Mouse (Mus musculus) cerebellum, adult 2 months (tissue): ENCODE data around the gene Dnm3.

Source experiments
- CTCF ChIP-seq: fragments of 200-500 bp; IDR thresholded peaks from 2 replicates; pipeline ENCODE4 v1.5.1; 2011; ENCODE audit warnings: low read depth, mild to moderate bottlenecking, control low read depth, low read length, moderate library complexity, borderline replicate concordance; ENCODE audit not compliant: insufficient read depth
- POLR2A ChIP-seq: fragments of 200-500 bp; IDR thresholded peaks from 2 replicates; pipeline ENCODE4 v1.6.1; 2011; ENCODE audit warnings: low read length, control low read depth, borderline replicate concordance; ENCODE audit not compliant: insufficient read depth

- TF ChIP-seq POLR2A (no peak), CTCF (no peak)
These were observed 83.3 kb downstream of the Dnm3 start for GRCm38 (mm10) chr1:162394549-162394948.
